Mouse (Mus musculus): Measurements from ENCODE around the gene Tfrc. TPM values are rescaled to one million over a fixed set of nuclear protein-coding genes. Genes with fewer than 3 reads are reported as not detected.

Gene Tfrc
- polyA plus RNA-seq, 1 experiment from 2014 or later, result 48.6 TPM

GRCm38 (mm10) chr16:32641440-32642219, 32.9 kb downstream of the Tfrc start:
- 69% methylated on average over 18 of the region's 20 CpGs for WGBS
- no peak overlapping the region for H3K9ac ChIP-seq
- peaks cover 22% of the 10 kb centered on the region for H3K4me1 ChIP-seq
- no peak overlapping the region for H3K27ac ChIP-seq
- no peak overlapping the region for H3K4me3 ChIP-seq
- no peak for ATAC-seq (ENCODE audit: low FRiP score, low read depth)
- no peaks in the 10 kb centered on the region for H3K36me3 ChIP-seq
- H3K27me3 ChIP-seq (replicated peaks), result no peaks in the 10 kb centered on the region
- H3K4me2 ChIP-seq (replicated peaks), result no peak overlapping the region
- H3K9me3 ChIP-seq, result no peaks in the 10 kb centered on the region

GRCm38 (mm10) chr16:32642280-32642679, 33.6 kb downstream of the Tfrc start:
- ATAC-seq (ENCODE audit: low FRiP score, low read depth), result no peak
- WGBS, result 53% methylated on average over 13 of the region's 13 CpGs
- Histone ChIP-seq H3K4me1 (peaks cover 22% of the 10 kb centered on the region), H3K27ac (no peak overlapping the region), H3K27me3 (replicated peaks) (no peaks in the 10 kb centered on the region), H3K9ac (no peak overlapping the region), H3K4me3 (no peak overlapping the region), H3K36me3 (no peaks in the 10 kb centered on the region), H3K4me2 (replicated peaks) (no peak overlapping the region), H3K9me3 (no peaks in the 10 kb centered on the region)

- 0% methylated on average over 27 of the region's 40 CpGs for WGBS
- Histone ChIP-seq H3K9me3 (no peaks in the 10 kb centered on the region), H3K36me3 (no peaks in the 10 kb centered on the region), H3K27me3 (replicated peaks) (no peaks in the 10 kb centered on the region), H3K9ac (peak within 1 kb of the TSS; percentile 93), H3K4me3 (peak within 1 kb of the TSS; percentile 92), H3K4me2 (replicated peaks) (peak within 1 kb of the TSS; percentile 92), H3K27ac (peak within 1 kb of the TSS; percentile 66), H3K4me1 (peaks cover 22% of the 10 kb centered on the region)
- peak; percentile 87 for ATAC-seq (ENCODE audit: low FRiP score, low read depth)
Observed at GRCm38 (mm10) chr16:32643661-32644061, 34.9 kb downstream of the Tfrc start, which contains the start of gene Tnk2. TSS of gene Tnk2 (plus strand) at chr16:32643874.

- H3K27me3 ChIP-seq (replicated peaks), result no peaks in the 10 kb centered on the region
- peak overlapping the region; percentile 66 for H3K27ac ChIP-seq
- H3K36me3 ChIP-seq, result no peaks in the 10 kb centered on the region
- WGBS, result under 1% methylated on average over 65 of the region's 82 CpGs
- H3K4me1 ChIP-seq, result peaks cover 22% of the 10 kb centered on the region
- ATAC-seq (ENCODE audit: low FRiP score, low read depth), result peak; percentile 74
- H3K9me3 ChIP-seq, result no peaks in the 10 kb centered on the region
- peak overlapping the region; percentile 93 for H3K9ac ChIP-seq
- peak overlapping the region; percentile 92 for H3K4me3 ChIP-seq
- H3K4me2 ChIP-seq (replicated peaks), result peak overlapping the region; percentile 92
Observed at GRCm38 (mm10) chr16:32644069-32644800, 35.5 kb downstream of the Tfrc start.

- no peak; the same call in 1 of the 2 replicates for ATAC-seq (ENCODE audit: low FRiP score, low read depth)
- 17% methylated on average over 12 of the region's 12 CpGs for WGBS
- peak overlapping the region; percentile 92 for H3K4me3 ChIP-seq
Observed at GRCm38 (mm10) chr16:32644801-32645170, 36.1 kb downstream of the Tfrc start.

GRCm38 (mm10) chr16:32645361-32645914, 36.7 kb downstream of the Tfrc start:
- ATAC-seq (ENCODE audit: low FRiP score, low read depth), result peak; percentile 41; the same call in 1 of the 2 replicates
- WGBS, result 23% methylated on average over 14 of the region's 14 CpGs
- Histone ChIP-seq H3K27me3 (replicated peaks) (no peaks in the 10 kb centered on the region), H3K9ac (peak overlapping the region; percentile 93; the same call in 1 of the 2 replicates), H3K9me3 (no peaks in the 10 kb centered on the region), H3K4me2 (replicated peaks) (peak overlapping the region; percentile 92), H3K27ac (no peak overlapping the region), H3K4me1 (peaks cover 22% of the 10 kb centered on the region), H3K4me3 (peak overlapping the region; percentile 92; the same call in 1 of the 2 replicates), H3K36me3 (no peaks in the 10 kb centered on the region)

More at GRCm38 (mm10) chr16:32644801-32645170, 36.1 kb downstream of the Tfrc start:
- Histone ChIP-seq H3K4me2 (replicated peaks) (peak overlapping the region; percentile 92), H3K36me3 (no peaks in the 10 kb centered on the region), H3K27me3 (replicated peaks) (no peaks in the 10 kb centered on the region), H3K4me1 (peaks cover 22% of the 10 kb centered on the region), H3K9ac (peak overlapping the region; percentile 93), H3K27ac (0 out of 2 replicates have a peak overlapping the region, but pooled peaks have one; percentile 66), H3K9me3 (no peaks in the 10 kb centered on the region)

GRCm38 (mm10) chr16:32646014-32646413, 37.3 kb downstream of the Tfrc start:
- 88% methylated on average over 9 of the region's 9 CpGs for WGBS
- H3K27ac ChIP-seq, result no peak overlapping the region
- no peaks in the 10 kb centered on the region for H3K27me3 ChIP-seq (replicated peaks)
- no peaks in the 10 kb centered on the region for H3K36me3 ChIP-seq
- ATAC-seq (ENCODE audit: low FRiP score, low read depth), result no peak
- H3K9me3 ChIP-seq, result no peaks in the 10 kb centered on the region
- H3K4me2 ChIP-seq (replicated peaks), result peak overlapping the region; percentile 92
- no peak overlapping the region for H3K4me3 ChIP-seq
- H3K9ac ChIP-seq, result 0 out of 2 replicates have a peak overlapping the region, but pooled peaks have one; percentile 13
- peaks cover 22% of the 10 kb centered on the region for H3K4me1 ChIP-seq

- no peaks in the 10 kb centered on the region for H3K27me3 ChIP-seq (replicated peaks)
- no peak overlapping the region for H3K27ac ChIP-seq
- no peak for ATAC-seq (ENCODE audit: low FRiP score, low read depth)
- peaks cover 22% of the 10 kb centered on the region for H3K4me1 ChIP-seq
- H3K4me3 ChIP-seq, result no peak overlapping the region
- no peaks in the 10 kb centered on the region for H3K36me3 ChIP-seq
- H3K9me3 ChIP-seq, result no peaks in the 10 kb centered on the region
- no peak overlapping the region for H3K4me2 ChIP-seq (replicated peaks)
- H3K9ac ChIP-seq, result no peak overlapping the region
Observed at GRCm38 (mm10) chr16:32647712-32648111, 39.0 kb downstream of the Tfrc start.

GRCm38 (mm10) chr16:32650461-32650860, 41.7 kb downstream of the Tfrc start:
- Histone ChIP-seq H3K4me3 (no peak overlapping the region), H3K36me3 (no peaks in the 10 kb centered on the region), H3K9ac (no peak overlapping the region), H3K9me3 (no peaks in the 10 kb centered on the region), H3K27me3 (replicated peaks) (no peaks in the 10 kb centered on the region), H3K27ac (no peak overlapping the region), H3K4me2 (replicated peaks) (no peak overlapping the region), H3K4me1 (peaks cover 10% of the 10 kb centered on the region)
- ATAC-seq (ENCODE audit: low FRiP score, low read depth), result no peak

GRCm38 (mm10) chr16:32650974-32651618, 42.4 kb downstream of the Tfrc start:
- Histone ChIP-seq H3K9ac (no peak overlapping the region), H3K36me3 (no peaks in the 10 kb centered on the region), H3K4me1 (peaks cover 4% of the 10 kb centered on the region), H3K9me3 (no peaks in the 10 kb centered on the region), H3K27me3 (replicated peaks) (no peaks in the 10 kb centered on the region), H3K4me2 (replicated peaks) (no peak overlapping the region), H3K4me3 (no peak overlapping the region), H3K27ac (no peak overlapping the region)
- no peak for ATAC-seq (ENCODE audit: low FRiP score, low read depth)
- 88% methylated on average over 5 of the region's 5 CpGs for WGBS

- no peak for ATAC-seq (ENCODE audit: low FRiP score, low read depth)
- WGBS, result 80% methylated on average over 6 of the region's 6 CpGs
- no peak overlapping the region for H3K4me2 ChIP-seq (replicated peaks)
- peaks cover 12% of the 10 kb centered on the region for H3K4me1 ChIP-seq
- H3K9me3 ChIP-seq, result no peaks in the 10 kb centered on the region
- no peak overlapping the region for H3K27ac ChIP-seq
- no peaks in the 10 kb centered on the region for H3K27me3 ChIP-seq (replicated peaks)
- H3K36me3 ChIP-seq, result no peaks in the 10 kb centered on the region
- H3K9ac ChIP-seq, result no peak overlapping the region
- H3K4me3 ChIP-seq, result no peak overlapping the region
Observed at GRCm38 (mm10) chr16:32654071-32654733, 45.5 kb downstream of the Tfrc start.

All from neural tube, embryonic 12.5 days (tissue).